Mouse (Mus musculus): ENCODE measurements around the gene Ttyh2.
A peak's percentile ranks its signal among the peaks of the same experiment; 100 is the strongest.

Gene Ttyh2

GRCm38 (mm10) chr11:114714526-114714925 is 39.3 kb downstream of the Ttyh2 start:
- DNase-seq: peak; percentile 67

- DNase-seq: no peak
These were observed 40.3 kb downstream of the Ttyh2 start for GRCm38 (mm10) chr11:114715531-114715930.

GRCm38 (mm10) chr11:114720535-114720934 is 45.3 kb downstream of the Ttyh2 start:
- DNase-seq: no peak

GRCm38 (mm10) chr11:114722438-114722837 is 47.2 kb downstream of the Ttyh2 start:
- no peak for DNase-seq

- DNase-seq: no peak
These were observed 47.8 kb downstream of the Ttyh2 start for GRCm38 (mm10) chr11:114723030-114723429.

- DNase-seq: no peak
These were observed 49.8 kb downstream of the Ttyh2 start for GRCm38 (mm10) chr11:114724787-114725590.

- DNase-seq: peak; percentile 78
These were observed 52.0 kb downstream of the Ttyh2 start, which contains the start of gene Dnaic2 for GRCm38 (mm10) chr11:114726965-114727825. Dnaic2 (plus strand) TSS chr11:114727408.

GRCm38 (mm10) chr11:114727826-114728186 is 52.6 kb downstream of the Ttyh2 start:
- no peak for DNase-seq

- DNase-seq: no peak
These were observed 53.1 kb downstream of the Ttyh2 start for GRCm38 (mm10) chr11:114728333-114728732.

GRCm38 (mm10) chr11:114729832-114730363 is 54.7 kb downstream of the Ttyh2 start:
- no peak for DNase-seq

- DNase-seq: no peak
These were observed 56.5 kb downstream of the Ttyh2 start for GRCm38 (mm10) chr11:114731711-114732110.

GRCm38 (mm10) chr11:114732890-114733289 is 57.7 kb downstream of the Ttyh2 start:
- no peak for DNase-seq

GRCm38 (mm10) chr11:114736111-114736510 is 60.9 kb downstream of the Ttyh2 start:
- DNase-seq: no peak

- no peak for DNase-seq
These were observed 61.8 kb downstream of the Ttyh2 start for GRCm38 (mm10) chr11:114736913-114737624.

- no peak for DNase-seq
These were observed 65.4 kb downstream of the Ttyh2 start for GRCm38 (mm10) chr11:114740598-114740997.

GRCm38 (mm10) chr11:114741451-114741850 is 66.2 kb downstream of the Ttyh2 start:
- DNase-seq: no peak

- DNase-seq: peak; percentile 79
These were observed 69.9 kb downstream of the Ttyh2 start for GRCm38 (mm10) chr11:114745134-114745533.

- DNase-seq: no peak
These were observed 72.4 kb downstream of the Ttyh2 start for GRCm38 (mm10) chr11:114747564-114748138.

- DNase-seq: no peak
These were observed 89.9 kb downstream of the Ttyh2 start, which contains the start of gene Kif19a for GRCm38 (mm10) chr11:114764820-114765818. Kif19a (plus strand) TSS chr11:114765388.

GRCm38 (mm10) chr11:114769911-114770310 is 94.7 kb downstream of the Ttyh2 start:
- DNase-seq: no peak

Measured in layer of hippocampus, adult 9-11 months (tissue).